Mouse (Mus musculus) urinary bladder, adult 18-20 months (tissue): ENCODE results near the gene Optc.

Experiments
- DNase-seq, 2 experiments: peaks; one replicate each; pipeline ENCODE4 v3.0.0; 2022; ENCODE audit warnings: low spot score in 2 of 2, mixed read lengths in 2 of 2

Gene Optc

GRCm38 (mm10) chr1:133907949-133908658 lies at the start of gene Optc:
Optc (minus strand) TSS chr1:133907999.
- no peak for DNase-seq

DNA sequence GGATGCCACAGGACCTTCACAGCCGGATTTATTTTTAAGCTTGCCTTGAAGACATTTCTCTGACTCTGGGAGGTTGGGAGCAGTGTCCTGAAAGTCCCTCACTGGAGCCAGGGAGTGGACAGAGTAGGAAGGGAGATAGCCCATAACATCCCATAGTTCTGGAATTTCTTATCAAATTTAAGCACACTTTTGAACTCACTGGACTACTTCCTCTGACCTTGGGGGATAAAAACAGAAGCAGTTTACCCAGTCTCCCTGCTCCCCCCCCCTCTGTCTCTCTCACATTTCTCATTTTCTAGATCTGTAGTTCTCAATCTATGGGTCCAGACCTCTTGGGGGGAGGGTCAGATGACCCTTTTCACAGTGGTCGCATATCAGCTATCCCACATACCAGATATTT lies 46.2 kb upstream of the Optc start:
- no peak for DNase-seq

DNA sequence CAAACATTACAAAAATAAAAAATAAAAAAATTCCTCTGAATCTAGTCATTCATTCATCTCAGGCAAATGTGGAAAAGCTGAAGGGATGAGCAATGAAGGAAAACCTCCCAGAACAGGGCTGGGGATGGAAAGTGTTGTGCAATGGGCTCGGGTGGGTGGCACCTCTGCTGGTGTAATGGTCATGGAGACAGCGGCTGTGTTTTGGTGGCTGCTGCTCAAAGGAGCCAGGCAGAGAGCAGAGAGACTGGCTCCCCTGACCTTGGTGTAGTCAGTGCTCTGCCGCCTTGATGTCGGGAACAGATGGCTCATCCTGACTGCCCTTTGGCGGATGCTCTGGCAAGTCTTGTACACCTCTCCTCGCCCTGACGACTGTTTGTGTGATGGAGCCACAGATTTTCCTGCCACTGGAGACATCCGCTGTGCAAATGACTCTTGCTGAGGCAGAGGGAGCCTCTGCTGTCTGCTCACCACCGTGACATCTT lies 45.5 kb upstream of the Optc start:
- DNase-seq, result no peak

- no peak for DNase-seq
Observed at GRCm38 (mm10) chr1:133951598-133951997, 43.8 kb upstream of the Optc start.

DNA sequence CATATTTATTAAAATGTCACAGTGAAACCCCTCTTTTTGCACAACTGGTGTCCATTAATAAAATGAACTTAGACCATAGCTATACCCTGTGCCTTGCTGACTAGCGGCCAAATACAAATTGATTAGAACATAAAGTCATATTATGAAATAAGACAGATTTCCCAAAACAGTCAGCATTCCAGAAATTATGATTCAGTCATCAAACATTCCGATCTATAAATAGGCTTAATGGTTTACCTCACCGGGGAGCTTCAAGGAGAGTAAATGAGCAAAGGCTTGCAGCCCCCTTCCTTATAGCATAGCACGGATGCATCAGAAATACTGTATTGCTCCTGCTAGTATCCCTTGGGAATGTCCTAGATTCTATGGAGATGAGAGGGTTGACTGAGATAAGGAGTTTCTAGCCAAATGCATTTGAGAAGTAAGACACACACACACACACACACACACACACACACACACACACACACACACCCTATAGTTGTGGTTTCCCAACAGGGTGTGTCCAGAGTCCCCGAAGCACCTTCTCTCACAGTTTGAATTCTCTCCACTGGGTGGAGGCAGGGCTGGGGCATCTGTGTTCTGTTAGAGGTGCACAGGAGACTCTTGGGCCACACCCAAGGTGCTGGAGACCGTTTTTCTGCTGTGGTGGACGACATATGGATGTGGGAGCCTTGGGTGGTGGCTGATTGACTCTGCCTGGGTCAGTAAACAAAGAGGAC lies 42.4 kb upstream of the Optc start:
- no peak for DNase-seq

DNA sequence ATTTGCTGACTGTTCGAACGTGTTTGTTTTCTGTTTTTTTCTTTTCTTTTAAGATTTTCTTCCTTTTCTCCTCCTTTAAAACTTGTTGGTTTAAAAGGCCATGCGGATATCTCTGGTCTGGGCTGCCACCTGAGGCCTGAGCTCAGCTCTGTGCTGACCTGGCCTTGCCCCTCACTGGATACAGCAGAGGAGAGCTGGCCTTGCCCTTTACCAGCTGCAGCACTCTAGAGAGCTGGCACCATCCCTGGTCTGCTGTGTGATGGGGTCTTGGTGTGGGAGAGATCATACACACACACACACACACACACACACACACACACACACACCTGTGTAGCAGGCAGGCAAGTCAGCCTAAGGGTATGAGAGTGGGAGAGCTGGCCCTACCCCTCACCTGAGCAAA lies 37.3 kb upstream of the Optc start:
- DNase-seq, result no peak

DNA sequence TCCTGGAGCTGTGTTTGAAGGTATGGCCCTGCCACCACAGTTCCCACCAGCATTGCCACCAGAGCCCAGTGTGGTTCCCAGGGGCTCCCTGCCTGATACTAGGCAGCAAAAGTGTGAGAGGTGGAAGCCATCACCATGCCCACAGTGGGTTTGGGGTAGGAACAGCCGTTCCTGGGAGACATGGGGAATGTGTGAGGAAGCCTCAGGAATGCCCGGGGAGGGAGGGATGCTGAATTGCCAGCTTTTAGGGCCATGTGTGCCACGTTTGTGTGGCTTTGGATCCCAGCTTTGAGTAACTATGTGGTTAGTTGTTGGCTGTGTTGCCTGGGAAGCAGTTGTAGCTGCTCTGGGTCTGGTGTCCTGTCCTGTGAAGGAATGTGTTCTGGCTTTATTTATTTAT lies 34.1 kb upstream of the Optc start:
- DNase-seq, result no peak

DNA sequence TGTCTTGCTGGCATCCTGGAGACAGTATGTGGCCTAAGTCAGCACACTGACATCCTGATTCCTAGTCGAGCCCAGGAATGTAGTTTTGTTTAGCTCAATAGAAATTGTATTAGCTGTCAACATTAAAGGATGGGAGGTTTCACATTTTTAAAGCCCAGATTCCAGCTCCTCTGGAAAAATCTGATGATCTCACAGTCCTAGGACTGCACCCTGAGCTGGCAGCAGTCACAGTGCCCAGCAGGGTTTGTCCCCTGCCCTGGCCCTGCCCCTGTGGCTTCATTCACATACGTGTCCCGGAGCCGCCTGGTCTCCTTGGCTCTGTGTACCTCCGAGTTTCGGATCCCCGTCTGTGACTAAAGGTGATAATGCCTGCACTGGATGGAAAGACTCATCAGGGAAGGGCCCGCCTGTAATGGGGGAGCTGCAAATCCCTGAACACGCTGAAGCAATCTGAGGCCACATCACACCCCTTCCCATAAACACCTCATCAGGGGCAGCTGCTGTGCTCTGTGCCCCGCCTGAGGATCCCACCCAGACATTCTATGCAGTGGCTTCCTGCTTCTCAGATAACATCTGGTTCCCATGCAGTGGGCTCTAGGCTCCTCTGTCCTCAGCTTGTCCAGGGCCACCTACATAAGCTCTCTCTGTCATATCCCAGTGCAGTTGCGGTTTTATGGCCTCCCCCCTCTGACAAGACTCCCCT lies 33.5 kb upstream of the Optc start:
- no peak for DNase-seq

DNA sequence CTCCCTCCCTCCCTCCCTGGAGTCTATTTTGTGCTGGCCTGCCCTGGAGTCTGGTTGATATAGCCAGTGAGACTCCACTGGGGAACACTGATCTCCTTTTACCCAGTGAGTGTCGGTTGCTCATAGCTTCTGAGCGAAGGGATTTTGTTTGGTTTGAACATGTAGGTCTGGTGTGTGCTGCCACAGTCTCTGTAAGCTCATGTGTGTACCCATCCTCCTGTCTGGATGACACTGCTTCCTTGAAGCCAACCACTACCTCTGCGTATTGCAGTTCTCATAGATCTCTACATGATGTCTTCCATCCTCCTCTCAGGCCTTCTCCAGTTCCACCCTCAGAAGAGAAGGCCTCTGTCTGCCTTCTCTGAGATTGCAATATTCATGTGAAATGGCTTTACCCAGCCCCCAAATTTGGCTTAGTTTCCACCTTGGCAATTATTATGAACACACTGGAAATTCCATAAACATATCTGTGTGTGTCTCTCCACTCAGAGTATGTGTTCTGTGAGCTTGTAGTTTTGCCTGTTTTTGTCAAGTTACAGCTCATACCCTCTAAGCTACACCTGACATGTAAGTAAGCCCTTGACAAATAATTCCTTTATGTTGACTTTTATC lies 32.8 kb upstream of the Optc start:
- no peak for DNase-seq

GRCm38 (mm10) chr1:133939708-133940107 lies 31.9 kb upstream of the Optc start:
- DNase-seq, result no peak

GRCm38 (mm10) chr1:133936169-133936568 lies 28.4 kb upstream of the Optc start:
- no peak for DNase-seq

DNA sequence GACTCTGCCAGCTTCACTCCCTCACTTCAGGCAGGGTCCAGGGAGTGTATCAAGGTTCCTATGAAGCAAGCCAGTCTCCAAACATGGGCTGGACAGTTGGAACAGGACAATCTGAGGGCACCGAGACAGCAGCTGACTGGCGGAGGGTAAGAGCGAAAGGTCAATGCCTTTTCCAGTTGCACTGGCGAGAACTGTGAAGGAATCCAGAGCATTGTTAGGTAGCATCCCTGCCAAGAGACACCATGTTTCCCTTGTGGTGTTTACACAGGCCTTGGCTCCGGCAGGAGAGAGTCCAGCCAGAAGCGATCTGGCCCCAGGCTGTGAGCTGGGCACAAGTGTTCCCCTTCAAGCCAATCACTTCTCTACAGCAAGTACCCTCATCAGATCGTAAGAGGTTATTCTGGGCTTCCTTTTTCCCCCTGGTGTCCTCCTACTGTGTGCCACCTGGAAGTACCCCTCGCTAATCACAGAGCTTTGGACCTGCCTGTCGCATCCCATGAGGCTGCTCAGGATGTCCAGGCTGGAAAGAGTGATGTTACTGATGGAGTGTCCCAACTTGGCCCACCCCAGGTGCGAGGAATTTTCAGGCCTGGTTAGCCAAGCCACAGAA lies 26.7 kb upstream of the Optc start:
- DNase-seq, result no peak

GRCm38 (mm10) chr1:133933301-133934195 lies 25.7 kb upstream of the Optc start:
- no peak for DNase-seq

DNA sequence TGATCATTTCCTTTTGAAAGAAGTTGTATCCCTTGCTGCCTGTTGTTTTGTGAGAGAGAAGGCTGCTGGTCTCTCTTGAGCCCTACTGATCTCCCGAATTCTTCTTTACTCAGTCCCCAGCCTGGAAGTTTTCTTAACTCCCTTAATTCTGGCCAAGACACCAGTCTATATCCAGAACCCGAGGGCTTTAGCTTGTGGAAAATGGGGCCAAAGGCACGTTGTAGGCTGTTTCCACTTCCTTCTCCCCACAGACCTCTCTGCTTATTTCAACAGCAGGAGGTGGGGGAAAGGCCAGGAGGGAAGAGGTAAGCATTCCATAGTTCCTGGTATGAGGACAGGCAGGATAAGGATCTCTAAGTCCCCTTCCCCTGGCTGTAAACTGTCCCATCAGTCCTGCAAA lies 22.2 kb upstream of the Optc start:
- DNase-seq, result no peak

GRCm38 (mm10) chr1:133925223-133925622 lies 17.4 kb upstream of the Optc start:
- DNase-seq, result no peak

DNA sequence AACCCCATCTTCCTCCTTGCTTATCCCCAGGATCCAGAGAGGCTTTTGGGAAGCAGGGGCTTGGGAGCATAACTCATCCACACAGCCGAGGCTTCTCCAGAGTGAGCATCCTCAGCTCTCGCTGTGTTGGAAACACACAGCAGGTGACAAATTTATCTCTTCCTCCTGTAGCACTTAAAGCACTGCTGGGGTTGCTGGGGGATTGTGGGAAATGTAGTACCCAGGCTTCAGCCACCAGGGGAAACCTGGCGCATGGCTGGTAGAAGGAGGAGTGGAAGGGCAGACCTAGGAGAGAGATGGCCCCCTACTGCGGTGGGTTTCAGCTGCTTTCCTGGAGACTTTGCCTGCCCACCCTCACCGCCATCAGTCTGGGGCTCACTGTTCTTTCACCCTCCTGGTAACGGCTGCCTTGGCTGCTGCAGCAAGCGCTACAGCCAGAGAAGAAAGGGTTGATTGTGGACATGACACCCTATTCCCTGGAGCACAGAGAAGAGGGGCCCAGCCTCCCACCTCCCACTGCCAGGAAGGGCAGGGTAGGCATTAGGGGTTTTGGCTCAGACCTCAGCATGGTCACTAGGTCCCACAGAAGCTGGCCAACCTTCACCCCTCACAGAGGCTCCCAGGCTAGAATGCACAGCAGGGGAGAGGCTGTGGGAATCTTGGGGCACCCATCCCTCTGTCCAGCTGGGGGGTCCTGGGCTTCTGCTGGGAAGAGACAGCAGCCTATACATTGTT lies 16.5 kb upstream of the Optc start:
- no peak for DNase-seq

GRCm38 (mm10) chr1:133923071-133923470 lies 15.3 kb upstream of the Optc start:
- no peak for DNase-seq

GRCm38 (mm10) chr1:133921304-133921751 lies 13.5 kb upstream of the Optc start, which contains the start of gene Prelp:
Prelp (minus strand) TSS chr1:133921414.
- peak in 1 of 2 experiments; percentile 34 for DNase-seq

- no peak for DNase-seq
Observed at GRCm38 (mm10) chr1:133920876-133921275, 13.1 kb upstream of the Optc start.

DNA sequence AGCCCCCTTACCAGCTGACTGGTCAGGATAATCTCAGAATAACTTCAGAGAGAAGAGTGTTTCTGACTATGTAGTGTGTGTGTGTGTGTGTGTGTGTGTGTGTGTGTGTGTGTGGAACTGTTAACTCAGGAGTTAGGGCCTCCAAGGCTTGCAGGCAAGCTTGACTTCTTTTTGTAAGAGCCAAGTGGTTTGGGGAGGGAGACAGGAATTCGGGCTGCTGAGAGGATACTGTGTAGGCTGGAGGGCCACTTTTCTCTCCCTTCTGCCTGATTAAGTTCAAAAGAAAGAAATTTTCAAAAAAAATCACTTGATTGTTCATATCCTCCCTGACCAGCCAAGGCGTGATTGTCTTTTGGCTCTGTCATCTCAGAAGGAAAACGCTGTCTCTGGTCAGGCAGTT lies 12.6 kb upstream of the Optc start:
- no peak for DNase-seq
